Mouse (Mus musculus): ENCODE measurements around the gene Zdhhc18.

The Zdhhc18 gene

DNA sequence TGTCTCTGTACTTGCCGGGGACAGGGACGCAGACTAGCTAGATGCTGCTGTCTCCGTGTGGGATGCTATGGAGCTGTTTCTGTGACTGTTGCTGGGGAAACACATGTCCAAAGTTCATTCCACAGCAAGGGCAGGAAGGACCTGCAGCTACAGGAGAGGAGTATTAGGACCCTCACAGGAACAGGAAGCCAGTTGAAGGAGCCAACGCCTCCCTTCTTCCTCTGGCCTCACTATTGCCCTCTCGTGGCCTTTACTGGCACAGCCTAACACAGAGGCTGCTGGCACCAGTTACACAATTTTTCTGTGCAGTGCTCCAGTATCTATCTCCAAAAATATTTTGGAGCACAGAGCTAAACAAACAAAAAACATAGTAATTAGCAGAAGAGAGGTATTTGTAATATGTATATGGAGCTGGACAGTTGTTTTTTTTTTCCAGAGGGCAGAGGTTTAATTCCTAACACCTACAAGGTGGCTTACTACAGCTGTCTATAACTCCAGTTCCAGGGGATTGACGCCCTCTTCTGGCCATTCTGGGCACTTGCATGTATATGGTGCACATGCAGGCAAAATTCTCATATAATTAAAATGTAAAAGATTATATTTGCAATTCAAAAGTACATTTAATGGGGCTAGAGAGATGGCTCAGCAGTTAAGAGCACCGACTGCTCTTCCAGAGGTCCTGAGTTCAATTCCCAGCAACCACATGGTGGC lies at the start of gene Zdhhc18:
Zdhhc18 (minus strand) TSS at position 166 of the 711 bp plus-strand sequence.
- DNase-seq (ENCODE audit: low spot score) = peak; percentile 87

DNA sequence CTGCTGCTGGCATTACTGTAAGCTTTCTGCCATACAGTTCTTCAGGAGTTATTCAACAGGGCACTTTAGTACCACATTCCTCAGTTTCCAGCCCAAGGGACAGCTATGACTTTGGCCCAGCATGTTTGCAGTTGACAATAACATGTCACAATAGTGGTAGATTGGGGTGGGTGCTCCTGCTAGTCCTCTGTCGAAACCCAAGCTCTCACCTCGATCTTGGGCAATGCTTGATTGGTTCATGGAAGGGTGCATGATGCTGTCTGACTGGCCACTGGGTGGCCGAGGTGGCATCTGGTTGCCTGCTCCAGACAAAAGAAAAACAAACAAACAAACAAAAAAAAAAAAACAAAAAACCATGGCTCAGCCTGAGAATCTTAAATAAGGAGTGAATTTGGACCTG lies 45.4 kb upstream of the Zdhhc18 start:
- no peak for DNase-seq (ENCODE audit: low spot score)

DNA sequence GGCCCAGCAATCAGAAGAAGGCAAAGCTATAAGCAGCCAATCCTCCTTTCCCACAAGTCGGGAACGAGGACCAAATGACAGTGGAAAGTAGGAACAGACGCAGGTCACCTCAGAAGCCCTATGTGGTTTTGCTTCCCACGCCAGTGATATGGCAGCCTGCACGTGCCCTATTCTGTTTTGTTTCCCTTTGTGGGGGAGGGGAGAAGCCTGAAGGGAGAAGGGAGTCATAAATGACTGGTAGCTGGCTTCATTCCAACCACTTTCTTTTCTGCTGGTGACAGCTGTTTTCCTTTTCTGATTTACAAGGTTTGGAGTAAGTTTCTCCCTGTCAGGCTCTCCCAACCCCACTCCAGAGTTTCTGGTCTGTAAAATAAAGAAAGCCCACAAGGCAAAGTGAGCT lies 40.3 kb upstream of the Zdhhc18 start:
- DNase-seq (ENCODE audit: low spot score) = peak; percentile 60

DNA sequence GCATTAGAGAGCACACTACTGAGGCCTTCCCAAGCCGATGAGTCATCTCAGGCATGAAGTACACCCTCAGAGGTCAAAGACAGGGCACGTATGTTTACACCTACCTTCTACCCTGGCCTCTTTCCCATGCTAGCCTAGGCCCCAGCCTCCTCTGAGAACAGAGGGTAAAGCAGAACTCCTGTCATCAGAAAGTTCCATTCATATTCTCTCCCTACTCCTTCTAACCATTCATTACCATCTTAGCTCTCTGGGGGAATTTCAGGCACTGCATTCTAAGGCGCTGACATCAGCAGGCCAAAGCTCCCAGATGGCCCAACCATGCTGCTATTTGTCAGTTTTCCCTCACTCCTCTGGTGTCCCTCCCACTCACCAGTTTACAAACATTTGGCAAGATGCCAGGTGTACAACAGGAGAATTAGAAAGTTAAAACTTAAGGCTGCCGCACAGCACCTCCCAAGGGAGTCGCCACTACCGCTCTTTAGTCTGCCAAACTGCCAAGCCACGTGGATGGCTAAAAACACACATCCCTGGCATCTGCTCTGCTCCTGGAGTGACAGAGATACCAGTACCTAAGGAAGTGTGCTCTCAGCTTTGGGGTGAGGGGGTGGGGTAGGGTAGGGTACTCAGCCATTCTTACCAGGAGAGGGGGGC lies 38.6 kb upstream of the Zdhhc18 start:
- DNase-seq (ENCODE audit: low spot score) = peak; percentile 94

DNA sequence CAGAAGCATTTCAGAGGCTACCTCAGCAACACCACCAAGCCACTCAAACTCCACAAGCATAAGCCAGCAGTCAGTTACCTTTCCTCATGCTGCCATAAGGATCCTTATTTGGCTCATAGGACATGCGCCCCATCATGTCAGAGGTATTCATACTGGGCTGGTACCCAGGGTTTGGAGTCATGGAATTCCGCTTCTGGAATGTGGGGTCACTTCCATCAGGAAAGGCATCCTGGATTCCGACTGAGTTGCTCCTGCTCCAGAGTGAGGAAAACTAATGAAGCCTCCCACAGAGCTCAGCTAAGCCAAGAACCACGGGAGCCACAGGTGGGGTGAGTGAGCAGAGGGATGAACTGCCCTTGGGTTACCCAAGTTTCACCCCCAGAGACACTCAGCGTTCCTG lies 37.2 kb upstream of the Zdhhc18 start:
- DNase-seq (ENCODE audit: low spot score) = no peak

DNA sequence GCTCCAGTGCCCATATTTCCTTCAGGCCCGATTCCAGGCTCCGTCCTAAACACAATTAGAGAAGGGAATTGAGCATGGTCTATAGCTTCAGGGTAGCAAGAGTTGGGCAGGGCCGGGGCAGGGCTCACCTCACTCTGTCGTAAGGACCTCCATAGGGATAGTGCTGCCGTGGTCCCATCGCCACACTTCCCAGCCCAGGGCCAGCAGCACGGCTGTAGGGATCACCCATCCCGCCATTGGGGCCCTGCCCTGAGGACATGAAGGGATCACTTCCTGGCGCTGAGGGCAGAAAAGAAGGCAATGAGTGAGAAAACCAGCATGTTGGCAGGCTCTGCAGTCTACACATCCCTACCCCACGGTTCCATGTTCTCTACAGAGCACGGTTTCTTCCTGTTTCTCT lies 36.6 kb upstream of the Zdhhc18 start:
- DNase-seq (ENCODE audit: low spot score) = no peak

DNA sequence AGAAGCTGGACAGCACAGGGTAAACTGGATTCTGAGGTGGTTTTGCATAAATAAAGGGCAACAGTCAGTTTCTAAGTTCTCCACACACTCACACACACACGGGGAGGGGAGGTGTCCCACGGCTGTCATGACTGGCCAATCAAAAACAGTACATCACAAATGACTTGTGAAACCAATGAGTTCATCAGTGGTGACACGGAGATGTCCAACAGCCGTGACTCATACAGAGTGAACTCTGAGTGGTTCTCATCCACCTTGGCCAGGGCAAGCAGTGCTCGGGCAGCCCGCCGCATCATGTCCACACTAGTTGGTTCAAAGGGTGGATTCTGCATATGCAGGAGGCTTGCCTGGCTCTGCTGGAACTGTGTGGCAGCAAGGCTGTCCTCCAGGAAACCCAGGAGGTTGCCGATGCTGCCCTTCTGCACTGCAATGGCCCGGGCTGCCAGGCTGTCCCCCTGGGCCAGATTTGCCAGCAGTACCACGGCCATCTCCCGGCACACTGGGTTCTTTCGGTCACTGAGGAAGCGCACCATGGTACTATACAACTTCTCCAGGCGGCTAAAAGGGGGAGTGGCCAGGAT lies 30.3 kb upstream of the Zdhhc18 start:
- DNase-seq (ENCODE audit: low spot score) = no peak

DNA sequence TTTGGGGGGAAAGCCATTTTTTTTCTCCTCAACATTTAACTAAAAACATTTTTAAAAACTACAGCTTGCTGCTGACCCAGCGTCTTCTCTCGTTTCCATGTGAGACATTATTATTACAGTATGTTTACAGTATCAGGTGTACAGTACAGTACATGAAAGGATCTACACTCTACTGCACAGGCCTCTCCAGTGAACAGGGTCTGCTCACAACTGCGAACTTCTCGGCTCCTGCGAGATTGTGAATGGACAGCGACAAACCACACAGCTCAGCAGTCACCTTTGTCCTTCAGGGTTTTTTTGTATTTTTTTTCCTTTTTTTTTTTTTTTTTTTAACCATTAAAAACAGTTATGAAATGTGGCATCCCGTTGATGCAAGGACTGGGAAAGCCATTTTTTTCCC lies 29.7 kb upstream of the Zdhhc18 start:
- DNase-seq (ENCODE audit: low spot score) = no peak

DNA sequence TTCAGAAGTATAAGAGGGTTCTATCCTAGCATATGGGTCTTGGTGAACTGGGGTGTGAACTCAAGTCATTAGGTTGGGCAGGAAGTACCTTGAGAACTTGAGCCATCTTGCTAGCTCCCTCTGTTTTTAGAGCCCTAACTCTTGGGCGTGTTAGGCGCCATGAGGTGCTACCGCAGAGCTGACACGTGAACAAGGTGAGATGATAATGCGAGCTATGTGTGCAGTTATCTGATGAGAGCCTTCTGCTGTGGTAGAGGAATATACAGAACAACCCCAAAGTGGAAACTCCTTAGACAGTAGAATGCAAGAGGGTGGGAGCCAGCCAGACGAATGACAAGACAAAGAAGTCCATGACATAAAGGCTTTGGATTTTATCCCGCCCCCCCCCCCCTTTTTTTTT lies 27.3 kb upstream of the Zdhhc18 start:
- no peak for DNase-seq (ENCODE audit: low spot score)

DNA sequence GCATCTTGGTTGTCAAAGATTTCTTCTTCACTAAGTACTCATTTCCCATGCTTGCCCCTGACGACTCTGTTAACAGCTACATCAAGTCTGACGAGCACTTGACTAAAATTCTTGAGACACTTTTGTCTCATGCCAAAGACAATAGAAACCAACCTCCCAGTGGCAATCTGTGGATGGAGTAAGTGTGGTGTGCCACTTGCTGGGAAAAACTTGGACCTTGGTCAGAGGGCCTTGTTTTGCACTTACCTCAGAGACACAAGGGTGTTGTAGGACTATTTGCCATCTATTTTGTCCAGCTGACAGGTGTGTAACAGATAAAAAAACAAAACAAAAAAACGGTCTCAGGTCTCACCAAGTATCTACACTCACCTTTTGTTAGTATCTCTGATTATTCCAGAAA lies 26.2 kb upstream of the Zdhhc18 start:
- DNase-seq (ENCODE audit: low spot score) = peak; percentile 40

DNA sequence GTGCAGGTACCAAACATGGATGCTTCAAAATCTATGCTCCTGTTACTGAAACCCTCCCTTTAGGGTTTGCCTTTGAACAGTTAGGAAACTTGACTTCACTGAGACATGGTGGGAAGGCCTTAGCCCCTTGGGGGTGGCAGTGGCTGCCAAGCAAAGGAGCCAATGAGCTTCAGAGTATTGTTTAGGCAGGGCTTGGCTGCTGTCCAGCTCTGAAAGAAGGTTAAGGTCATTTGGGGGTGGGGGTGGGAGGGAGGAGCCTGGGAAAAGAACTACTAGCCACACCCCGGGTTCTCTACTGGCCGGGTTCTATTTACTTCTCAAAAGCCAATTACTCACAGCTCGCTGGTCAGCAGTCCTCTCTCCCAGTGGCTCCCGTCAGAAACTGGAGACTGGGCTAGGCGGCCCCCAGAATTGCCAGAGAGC lies 25.7 kb upstream of the Zdhhc18 start:
- DNase-seq (ENCODE audit: low spot score) = peak; percentile 72

DNA sequence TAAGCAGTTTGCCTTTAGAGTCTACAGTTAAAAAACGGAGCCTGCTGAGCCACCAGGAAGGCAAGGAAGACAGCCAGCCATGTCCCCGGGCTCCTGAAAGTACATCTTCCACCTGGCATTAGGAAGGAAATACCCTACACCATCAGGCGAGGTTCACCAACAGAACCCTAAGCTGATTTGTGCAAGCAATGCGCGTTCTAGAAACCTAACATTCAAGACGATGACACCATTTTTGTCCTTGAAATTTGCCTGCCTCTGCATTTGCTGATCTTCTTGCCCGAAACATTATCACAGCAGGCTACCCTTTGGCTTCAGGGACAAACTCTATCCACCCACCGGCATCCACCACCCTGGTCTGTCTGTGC lies 24.4 kb upstream of the Zdhhc18 start:
- no peak for DNase-seq (ENCODE audit: low spot score)

DNA sequence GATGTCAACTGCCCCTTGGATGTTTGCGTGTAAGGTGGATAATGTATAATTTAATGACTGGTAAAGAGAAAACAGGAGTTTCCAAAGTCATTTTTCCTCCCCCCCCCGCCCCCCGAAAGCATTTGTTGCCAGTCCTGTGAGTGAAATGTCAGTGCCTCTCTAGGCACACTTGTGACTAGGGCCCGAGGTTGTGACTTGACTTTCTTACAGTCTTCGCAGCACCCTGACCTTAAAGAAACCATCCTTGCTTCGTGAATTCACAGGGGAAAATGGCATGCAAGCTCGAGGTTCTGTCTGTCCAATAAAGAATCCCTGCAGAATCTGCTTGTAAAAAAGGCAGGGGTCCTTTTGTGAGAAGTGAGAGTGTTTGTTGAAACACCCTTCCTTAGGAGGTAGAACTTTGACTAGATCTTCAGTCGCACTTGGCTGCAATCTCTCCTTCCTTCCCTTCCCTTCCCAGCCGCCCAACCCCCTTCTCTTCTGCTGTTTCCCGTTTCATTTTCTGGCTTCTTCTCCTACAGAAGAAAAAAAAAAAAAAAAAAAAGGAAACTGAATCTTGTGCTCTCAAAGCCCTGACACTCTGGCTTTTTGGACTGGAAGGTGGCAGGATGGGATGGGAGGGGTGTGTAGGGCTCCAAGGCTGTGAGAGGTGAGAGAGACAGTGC lies 23.8 kb upstream of the Zdhhc18 start:
- peak; percentile 49 for DNase-seq (ENCODE audit: low spot score)

DNA sequence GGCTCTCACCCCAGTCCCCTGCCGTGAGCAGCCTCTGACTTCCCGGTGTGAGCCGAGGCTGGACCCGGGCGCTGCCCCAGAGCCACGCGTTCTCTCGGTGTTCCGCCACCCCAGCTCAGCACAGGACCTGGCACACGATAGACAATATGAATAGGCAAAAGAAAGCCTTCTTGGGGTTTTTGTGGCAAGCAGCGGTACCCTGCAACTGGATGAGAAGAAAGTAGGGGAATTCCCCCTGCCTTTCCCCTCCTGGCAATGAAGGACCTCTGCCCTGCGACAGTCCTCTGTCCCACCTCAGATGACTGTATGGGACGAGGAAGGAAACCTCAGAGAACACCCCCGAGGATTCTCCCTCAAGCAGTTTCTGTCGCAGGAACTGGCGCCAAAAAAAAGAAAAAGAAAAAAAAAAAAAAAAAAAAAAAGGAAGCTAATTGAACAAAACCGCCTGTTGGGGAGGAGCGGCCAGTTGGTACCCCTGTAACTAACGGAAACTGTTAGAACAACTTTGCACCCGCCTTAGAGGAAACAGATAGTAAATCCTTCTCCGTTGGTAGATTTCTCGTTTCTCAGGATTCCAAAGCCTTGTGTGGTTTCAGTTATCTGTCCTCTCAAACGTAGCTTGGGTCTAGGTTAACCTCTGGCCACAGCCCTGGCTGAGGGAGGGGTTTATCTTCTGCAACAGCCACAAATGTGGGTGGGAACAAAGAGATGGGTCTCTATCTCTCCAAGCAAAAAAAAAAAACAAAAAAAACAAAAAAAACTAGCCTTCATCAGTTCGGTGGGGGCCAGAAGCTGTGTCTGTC lies 23.1 kb upstream of the Zdhhc18 start:
- peak; percentile 61 for DNase-seq (ENCODE audit: low spot score)

DNA sequence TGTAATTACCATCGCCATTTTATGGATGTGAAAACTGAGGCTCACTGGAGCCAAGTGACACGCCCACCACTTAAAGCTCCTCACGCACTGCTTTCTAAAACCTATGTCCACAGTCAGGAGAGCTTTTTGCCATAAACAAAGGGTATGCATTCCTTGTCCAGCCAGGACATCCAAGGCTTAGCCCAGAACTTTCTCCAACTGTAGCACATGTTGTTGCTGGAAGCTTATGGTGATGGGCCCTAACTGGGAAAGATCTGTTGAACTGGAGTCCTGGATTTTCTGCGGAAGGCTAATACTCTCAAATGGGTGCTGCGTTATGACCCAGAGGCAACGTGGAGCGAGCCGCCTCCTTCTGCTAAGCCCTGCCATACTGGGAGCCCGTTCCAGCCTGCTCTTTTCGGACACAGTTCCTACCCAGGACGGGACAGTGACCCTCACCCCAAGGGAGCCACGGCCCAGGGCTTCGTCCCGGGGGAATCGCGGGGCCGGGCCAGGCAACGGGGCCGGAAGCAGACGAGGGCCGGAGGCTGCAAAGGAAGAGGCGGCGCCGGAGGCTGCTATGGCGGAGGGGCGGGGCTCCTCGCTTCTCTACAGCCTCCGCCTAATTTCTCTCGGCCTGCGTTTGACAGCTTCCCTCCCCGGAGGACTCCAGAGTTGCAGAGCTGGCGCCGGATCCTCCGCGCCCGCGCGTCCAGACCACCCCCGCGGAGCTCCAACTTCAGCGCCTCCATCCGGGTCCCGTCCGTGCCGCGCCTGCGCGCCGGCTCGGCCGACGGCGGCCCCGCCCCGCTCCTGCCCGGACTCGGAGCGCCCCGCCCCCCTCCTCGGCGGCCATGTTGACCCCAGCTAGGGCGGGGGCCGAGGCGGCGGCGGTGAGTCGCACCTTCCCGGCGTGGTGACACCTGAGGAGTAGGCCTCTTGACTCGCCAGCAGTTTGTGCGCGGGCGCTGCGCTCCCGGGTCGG lies 22.2 kb upstream of the Zdhhc18 start, which contains the start of gene Pigv:
Pigv (minus strand) TSS at position 767 of the 964 bp plus-strand sequence.
- DNase-seq (ENCODE audit: low spot score) = peak; percentile 93

DNA sequence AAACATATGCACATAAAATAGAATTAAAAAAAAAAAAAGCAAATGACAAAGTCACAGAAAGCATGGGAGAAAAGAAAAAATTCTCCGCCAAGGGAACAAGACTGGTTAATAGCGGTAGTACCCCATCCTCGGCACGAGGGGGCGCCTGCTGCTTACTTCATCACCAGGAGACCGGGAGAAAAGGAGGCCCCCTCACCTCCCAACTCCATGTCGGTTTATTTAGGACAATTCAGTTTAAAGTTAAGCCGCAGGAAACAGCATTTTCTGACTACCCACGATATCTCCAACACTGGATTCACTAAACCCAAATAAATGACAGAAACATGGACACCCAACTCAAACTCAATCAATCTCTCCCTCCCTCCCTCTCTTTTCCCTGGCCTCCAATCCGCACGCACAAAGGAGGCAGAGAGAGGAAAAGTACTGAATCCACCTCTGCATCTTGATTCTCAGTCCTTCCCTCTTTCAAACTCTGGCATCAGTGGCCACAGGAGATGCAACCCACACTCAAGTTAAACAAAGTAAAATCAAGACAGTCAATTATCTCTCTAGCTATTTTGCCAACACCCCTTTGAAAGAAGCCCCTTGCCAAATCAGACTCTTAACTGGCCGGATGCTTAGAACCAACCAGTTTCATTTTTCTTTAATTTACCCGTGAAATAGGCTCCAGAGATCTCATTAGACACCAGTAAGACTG lies 21.4 kb upstream of the Zdhhc18 start:
- DNase-seq (ENCODE audit: low spot score) = peak; percentile 87

DNA sequence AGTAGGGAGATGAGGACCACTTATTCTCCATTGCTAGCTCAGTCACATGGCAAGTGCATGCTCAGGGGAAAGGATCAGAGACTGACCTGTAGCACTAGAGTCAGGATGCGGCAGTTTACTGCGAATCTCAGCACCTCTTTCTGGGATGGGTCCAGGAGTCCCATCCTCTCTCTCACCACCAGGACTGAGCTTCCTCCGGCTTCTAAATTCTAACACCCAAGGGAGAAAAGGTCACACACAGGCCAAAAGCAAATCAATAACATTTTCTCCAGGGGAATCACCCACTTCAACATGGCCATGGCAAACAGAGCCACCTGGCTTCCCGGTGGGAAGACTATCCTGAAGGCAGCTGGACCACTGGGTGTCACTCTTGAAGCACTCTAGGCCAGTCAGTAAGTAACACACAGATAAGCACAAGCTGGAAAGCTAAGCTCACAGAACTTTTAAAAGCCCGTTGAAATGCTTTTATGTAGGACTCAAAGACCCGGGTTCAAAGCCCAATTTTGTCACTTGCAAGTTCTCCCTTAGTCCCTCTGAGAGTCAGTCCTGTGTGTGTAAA lies 19.8 kb upstream of the Zdhhc18 start:
- DNase-seq (ENCODE audit: low spot score) = peak; percentile 61

DNA sequence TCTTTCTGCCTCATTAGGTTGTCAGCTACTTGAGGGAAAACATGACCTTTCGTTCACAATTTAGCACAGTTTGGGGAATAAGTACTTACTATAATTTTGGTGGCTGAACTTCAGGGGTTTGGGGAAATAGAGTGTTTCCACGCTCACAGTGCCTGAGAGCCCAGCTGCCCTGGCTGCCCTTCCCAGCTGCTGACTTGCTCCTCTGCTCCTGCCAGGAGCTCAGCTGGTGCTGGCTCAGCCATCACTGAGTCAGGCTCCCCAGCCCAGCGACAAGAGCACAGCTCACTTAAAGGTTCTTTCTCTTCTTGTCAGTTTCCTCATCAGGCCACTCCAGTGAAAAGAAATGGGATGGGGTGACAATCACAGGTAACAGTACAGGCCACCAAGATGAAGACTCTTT lies 18.6 kb upstream of the Zdhhc18 start:
- DNase-seq (ENCODE audit: low spot score) = peak; percentile 60

DNA sequence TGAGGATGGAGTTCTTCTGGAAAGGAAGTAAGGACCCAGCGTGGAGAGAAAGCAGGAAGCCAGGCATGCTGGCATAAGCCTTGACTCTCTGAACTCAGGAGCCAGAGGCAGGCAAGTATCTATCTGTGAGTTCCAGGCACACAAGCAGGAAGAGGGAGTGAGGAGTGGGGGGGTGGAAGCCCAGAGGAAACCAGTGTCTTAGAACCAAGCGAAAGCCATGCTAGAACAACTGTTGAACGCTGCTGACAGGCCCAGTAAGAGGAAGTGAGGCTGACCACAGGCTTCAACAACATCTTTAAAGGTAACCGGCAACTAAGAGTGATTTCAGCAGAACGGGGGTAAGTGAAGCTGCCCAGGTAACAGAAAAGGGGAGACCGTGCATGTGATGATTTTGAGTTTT lies 16.2 kb upstream of the Zdhhc18 start:
- DNase-seq (ENCODE audit: low spot score) = no peak

DNA sequence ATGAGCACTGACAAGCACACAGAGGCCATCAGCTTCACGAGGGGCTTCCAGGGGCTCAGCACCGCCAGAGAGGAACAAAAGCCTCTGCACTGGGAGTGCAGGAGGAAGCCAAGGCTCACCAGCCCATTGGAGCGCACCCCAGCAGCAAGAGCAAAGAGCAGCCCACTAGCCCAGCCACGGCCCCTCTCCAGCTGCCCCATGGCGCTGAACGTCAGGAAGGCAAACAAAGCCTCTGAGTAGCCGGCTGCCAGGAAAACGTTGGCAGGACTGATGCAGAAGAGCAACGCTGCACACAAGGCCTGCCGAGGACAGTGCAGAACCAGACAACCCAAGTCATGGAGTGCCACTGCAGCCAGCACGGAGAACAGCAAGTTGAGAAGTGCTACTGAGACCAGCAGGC lies 15.2 kb upstream of the Zdhhc18 start:
- no peak for DNase-seq (ENCODE audit: low spot score)
